Mouse (Mus musculus) E14TG2a.4 (cell line): ENCODE data around the gene Kctd11.

Experiments used
- CTCF ChIP-seq: conservative IDR thresholded peaks from 2 replicates; pipeline ENCODE4 v1.5.1; 2014; ENCODE audit warnings: low read length
- NANOG ChIP-seq: IDR thresholded peaks from 2 replicates; pipeline ENCODE4 v1.6.1; 2014; ENCODE audit warnings: borderline replicate concordance, low read length, mixed read lengths

DNA sequence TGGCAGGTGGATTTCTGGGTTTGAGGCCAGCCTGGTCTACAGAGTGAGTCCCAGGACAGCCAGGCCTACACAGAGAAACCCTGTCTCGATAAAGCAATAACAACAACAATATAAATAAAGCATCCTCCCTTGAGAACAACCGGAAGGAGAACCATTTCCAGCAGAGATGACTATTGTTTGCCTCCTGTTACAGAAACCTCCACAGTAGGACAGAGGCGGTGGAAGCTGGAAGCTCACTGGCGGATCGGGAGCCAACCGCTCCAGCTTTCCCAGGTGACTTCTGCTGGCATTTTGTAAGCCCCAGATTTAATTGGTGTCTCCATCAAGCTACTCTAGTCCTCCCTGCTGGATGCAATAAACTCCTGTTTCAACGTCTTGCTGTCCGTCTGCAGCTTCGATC, 15.6 kb downstream of the Kctd11 start:
- TF ChIP-seq CTCF, result no peak
- no peak for TF ChIP-seq NANOG
